Mouse (Mus musculus) frontal cortex, adult (tissue): ENCODE data around the gene Slx4ip.

Experiments
- ATAC-seq: cut with Nextera tagmentation; 2 replicates; pipeline ENCODE4 v1.9.2; 2017; ENCODE audit warnings: mild to moderate bottlenecking, moderate library complexity, mixed read lengths; ENCODE audit not compliant: low TSS enrichment

The Slx4ip gene

GRCm38 (mm10) chr2:137101074-137101473, 210.1 kb downstream of the Slx4ip start:
- ATAC-seq, result peak; percentile 62

DNA sequence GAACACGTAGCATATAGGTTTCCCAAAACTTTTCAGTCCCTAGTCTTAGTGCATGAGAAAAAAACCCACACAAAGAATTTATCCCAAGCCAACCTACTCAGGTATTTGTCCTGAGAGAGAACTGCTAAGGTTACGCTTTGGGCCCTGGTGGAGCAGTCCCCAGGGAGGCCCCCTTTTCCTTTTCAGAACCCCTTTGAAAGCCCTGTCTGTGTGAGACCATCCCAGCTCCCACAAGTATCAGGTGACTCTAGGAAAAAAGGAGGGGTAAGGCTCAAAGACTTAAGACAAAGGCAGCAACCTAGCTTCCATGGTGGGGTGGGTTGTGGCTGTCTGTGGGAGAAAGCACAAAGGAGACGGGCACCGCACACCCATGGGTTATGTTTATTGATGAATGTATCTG, 216.2 kb downstream of the Slx4ip start:
- ATAC-seq, result no peak

DNA sequence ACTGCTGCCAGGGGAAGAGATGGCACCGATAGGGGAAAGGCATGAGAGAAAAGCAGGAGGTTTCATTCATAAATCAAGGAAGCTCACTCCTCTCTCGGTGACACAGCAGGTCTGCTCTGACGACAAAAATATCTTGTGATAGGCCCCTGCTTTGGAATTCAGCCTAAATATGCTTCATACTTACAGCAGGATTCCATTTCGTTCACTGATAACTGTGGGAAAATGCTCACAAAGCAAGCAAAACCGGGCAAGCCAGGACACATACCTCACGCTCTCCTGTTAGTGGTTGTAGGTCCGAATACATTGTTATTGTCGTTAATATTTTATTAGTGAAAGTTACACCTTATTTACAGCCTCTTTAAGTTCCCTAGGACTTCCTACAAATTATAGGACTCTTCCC, 216.9 kb downstream of the Slx4ip start:
- ATAC-seq, result no peak

DNA sequence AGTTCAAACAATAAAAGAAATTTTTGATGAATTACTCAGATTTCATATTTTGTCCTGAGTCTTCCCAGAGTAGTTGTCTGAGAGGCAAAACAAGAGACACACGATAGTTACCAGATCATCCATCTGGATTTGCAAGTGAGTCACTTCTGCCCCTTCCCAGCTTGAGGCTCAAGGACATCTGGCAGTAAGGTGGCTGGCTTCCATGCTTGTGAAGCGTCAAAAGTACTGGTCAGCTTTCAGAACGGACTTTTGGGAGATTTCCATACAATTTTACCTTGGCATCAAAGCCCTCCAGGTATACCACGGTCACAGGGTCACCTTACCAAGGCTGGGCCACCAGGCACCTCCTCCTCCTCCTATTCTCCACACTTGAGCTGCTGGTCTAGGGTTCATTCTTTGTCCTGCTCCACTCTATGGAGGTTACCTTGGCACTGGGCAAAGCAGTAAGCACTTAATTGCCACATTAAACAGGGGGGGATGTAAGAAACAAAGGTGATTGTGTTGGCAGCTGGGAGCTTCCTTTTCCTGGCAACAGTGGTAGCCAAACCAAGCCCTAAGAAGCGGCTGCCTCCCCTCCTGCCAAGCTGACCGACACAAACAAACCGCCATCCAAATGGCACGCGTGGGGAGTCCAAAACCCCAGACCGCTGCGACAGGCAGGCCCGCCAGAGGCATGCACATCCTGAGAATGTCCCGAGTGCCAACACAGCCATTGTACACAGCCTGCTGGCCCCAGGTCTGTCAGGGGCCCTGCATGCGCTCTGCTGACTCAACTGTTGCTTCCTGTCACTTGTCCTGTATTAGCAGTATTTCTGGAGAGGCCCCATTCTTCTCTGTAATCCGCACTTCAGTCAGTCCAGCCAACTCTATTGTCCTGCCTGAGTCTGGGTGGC, 218.5 kb downstream of the Slx4ip start:
- 0 out of 2 replicates have a peak, but pooled peaks have one; percentile 14 for ATAC-seq

DNA sequence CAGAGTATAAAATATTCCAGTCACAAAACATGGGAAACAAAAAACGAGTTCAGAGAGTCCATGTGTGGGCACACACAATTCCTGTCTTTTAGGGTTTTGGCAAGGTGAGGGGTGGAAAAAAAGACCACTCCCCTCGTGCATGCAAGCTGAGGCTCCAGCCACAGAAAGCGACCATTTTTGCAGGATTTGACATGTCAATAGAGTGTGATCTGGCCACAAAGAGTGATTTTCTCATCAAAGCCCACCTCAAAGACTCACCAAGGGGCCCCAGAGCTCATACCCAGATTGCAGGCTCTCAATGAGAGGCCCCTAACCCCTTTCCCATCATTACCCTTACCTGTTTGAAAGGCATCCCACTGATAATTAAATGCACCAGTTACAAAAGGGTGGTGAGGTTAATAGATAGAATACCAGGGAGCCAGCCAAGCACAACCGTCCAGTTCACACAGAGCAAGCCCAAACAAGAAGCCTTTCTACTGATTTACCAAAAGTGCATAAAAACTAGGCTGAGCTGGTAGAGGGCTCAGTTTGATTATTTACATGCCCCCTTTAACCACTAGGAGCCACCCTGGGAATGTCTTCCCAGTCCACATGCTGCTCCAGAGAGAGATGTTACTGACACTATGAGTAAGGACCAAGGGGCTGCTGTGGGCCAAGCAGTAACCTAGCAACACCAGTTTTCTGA, 219.3 kb downstream of the Slx4ip start:
- no peak for ATAC-seq

GRCm38 (mm10) chr2:137113288-137114061, 222.5 kb downstream of the Slx4ip start:
- ATAC-seq, result no peak

DNA sequence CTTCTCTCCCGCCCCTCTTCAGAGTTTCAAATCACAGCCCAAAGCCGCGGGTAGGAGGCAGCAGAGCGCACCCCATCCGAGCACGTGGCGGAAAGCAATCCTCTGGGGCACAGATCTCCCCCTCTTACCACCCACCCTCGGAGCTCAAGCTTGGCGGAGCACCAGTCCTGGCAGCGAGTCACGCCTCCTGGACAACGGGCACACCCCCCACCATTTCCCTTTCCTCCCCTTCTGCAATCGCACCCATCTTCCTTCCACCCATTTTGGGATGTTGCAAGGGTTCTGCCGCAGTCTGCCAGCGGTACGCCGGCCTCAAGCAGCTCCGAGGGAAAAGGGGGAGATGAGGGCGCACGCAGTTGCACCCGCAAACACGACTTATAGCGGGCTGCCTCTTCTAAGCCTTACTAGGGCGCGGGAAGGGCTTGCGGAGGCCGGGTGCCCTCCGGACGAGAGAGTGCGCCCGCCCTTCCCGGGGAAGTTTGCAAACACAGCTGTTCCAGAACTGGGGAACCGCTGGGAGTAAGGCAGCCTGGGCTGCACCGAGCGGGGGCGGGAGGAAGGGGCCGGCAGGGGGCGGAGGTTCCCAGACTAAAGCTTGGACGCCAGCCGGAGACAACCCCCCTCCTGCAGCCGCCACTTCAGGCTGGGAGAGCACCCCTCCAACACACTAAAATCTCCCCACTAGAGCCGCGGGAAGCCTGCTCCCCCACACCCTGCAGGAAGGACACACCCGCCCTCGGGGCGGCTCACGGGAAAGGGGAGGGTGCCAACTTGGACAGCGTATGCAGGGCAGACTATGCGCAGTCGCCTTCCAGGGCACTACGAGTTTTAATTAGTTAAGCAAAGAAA, 223.5 kb downstream of the Slx4ip start:
- peak; percentile 75 for ATAC-seq

DNA sequence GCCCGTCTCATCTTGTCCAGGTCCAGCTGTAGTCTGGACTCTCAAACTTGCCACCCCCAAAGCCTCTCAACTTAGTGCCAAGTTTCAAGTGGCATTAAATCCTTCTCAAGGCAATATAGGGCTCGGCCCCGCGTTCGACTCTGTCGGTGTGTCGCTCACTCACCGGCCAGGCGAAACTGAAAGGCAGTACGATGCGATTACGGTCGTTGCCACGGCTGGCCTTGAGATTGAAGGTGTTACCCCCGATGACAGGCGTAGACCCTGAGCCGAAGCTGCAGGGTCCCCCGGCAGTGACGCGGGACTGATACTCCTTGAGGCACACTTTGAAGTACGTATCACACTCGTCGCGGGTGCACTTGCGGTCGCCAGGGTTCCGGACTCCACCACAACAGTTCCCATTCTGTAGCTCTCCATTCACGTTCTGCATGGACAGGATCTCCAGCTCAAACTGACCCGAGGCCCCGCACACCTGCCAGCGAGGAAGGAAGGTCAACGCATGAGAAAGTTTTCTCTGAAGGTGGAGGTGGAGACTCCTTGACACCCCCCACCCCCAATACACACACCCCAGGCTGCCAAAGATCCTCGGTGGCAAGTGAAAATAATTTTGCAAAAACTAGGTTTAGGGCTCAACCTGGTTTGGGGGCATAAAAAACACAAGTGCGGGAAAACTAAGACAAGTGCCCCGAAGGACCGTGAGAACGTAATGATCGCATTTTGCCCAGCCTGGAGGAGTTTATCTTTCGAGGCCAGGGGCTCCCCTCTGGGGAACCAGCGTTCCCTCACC, 224.4 kb downstream of the Slx4ip start:
- ATAC-seq, result no peak

DNA sequence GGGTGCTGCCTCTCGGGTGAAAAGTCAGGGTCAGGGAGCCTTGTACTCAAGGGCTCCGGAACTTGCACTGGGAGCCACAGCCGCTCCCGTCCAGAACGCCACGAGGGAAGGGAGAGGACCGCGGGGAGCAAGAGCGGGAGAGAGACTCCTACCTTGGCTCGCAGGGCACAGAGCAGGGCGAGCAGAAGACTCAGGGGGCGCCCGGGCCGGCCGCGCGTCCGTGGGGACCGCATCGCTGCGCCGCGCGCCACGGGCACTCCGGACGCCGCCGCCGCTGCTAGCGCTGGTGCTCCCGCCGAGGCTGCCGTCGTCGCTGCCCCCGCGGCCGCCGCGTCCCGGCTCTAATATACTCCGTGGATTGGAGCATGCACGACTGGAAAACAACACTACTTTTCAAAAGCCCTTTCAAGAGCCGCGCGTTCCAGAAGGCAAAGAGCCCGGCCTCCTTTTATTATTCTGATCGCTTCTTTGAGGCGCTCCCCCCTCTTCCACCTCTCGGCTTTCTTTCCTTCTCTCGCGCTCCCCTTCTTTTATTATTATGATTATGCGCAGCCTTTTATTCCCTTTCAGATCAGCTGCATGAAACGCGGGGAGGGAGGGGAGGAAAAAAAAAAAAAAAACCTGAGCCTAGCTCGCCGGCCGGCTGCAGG, 225.1 kb downstream of the Slx4ip start, which contains the start of gene Jag1:
Gene Jag1 (minus strand): TSS at position 620 of the 650 bp plus-strand sequence.
- 0 out of 2 replicates have a peak, but pooled peaks have one; percentile 13 for ATAC-seq

DNA sequence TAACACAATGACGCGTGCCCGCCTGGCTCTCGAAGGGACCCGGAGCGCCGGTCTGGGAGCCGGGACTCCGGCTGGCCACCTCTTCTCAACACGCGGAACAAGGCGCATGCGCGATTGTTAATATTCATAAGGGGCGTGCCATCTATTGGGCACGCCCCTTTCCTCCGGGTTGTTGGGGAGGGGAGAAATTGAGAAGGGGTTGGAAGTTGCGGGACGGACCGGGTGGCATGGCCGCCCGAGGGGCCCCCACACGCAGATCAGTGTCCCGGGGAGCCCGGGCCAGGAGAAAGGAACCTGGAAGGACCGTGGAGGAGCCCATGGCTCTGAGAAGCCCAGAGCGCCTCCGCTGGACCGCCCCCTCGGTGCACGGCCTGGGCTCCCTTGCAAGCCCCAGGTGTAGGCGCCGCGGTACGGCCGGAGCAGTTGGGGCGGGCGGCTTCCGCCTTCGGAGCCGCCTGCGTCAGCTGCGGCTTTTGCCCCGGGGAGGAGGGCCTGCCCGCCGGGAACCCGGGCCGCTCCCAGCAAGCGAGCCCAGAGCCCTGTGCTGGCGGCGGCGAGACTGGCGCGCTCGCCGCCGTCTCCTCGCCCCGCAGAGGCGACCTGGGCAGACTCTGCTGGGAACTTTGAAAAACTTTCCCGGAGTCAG, 225.8 kb downstream of the Slx4ip start:
- peak; percentile 53 for ATAC-seq

GRCm38 (mm10) chr2:137117321-137117690, 226.3 kb downstream of the Slx4ip start:
- peak; percentile 62 for ATAC-seq
